ENCODE assay signal across 9 mouse cellular contexts in genomic region chr11:58352681-58353548, GRCm38 (mm10). TPM values are rescaled to one million over a fixed set of nuclear protein-coding genes. Genes with fewer than 3 reads are reported as not detected.
DNase-seq lines count a peak whose midpoint lies in the region; ATAC-seq and TF ChIP-seq lines count a peak whose summit lies in the region.
"Had no signal": no experiment of that assay in that cellular context is flagged by ENCODE, and none has a peak within 500 bp of the region (broad histone marks: within the 10 kb centered on the region; RNA-seq: fewer than 3 reads in every experiment).

No protein-coding gene starts in this region.

- intact Hi-C loops in heart, adult 2 months (cut with DNase I): no loop called here

- H3K36me3 ChIP-seq in heart, adult 2 months (ENCODE audit: control insufficient read depth, insufficient read depth, low read length): no peaks in the 10 kb centered on the region
- H3K36me3 ChIP-seq in liver, adult 2 months (ENCODE audit: control insufficient read depth, insufficient read depth, low read length): no peaks in the 10 kb centered on the region

- H3K27me3 ChIP-seq in heart, adult 2 months (ENCODE audit: control insufficient read depth, insufficient read depth, low read length): no peaks in the 10 kb centered on the region
- H3K27me3 ChIP-seq in liver, adult 2 months (ENCODE audit: control insufficient read depth, insufficient read depth, low read length): no peaks in the 10 kb centered on the region

- ATAC-seq in cerebellum, adult (ENCODE audit: insufficient number of reproducible peaks, low FRiP score, low TSS enrichment): no peak

- no peak overlapping the region for H3K4me3 ChIP-seq in heart, adult 2 months
- H3K4me3 ChIP-seq in liver, adult 2 months (ENCODE audit: insufficient read depth, low read depth, low read length): no peak overlapping the region

- no peak for TF ChIP-seq POLR2A in heart, adult 2 months (IDR thresholded peaks at IDR 0.05; ENCODE audit: insufficient read depth, low read depth, low read length)
- TF ChIP-seq POLR2A in brain, embryonic 14.5 days (IDR thresholded peaks at IDR 0.05; ENCODE audit: borderline replicate concordance, extremely low read depth, insufficient read depth, insufficient read length, poor library complexity, severe bottlenecking): no peak
- TF ChIP-seq POLR2A in liver, adult 2 months (IDR thresholded peaks at IDR 0.05; ENCODE audit: extremely low read depth, insufficient read depth, low read length): no peak

- TF ChIP-seq CTCF in heart, adult 2 months (IDR thresholded peaks at IDR 0.05): peak; percentile 35
- peak; percentile 35; the same call in 1 of the 2 replicates for TF ChIP-seq CTCF in brain, embryonic 14.5 days (IDR thresholded peaks at IDR 0.05; ENCODE audit: borderline replicate concordance, extremely low read depth, insufficient read depth, insufficient read length)
- TF ChIP-seq CTCF in liver, adult 2 months (IDR thresholded peaks at IDR 0.05; ENCODE audit: low read depth, low read length): peak; percentile 11; the same call in 1 of the 2 replicates

- no peaks in the 10 kb centered on the region for H3K4me1 ChIP-seq in heart, adult 2 months (ENCODE audit: control insufficient read depth, insufficient read depth, low read length)
- H3K4me1 ChIP-seq in liver, adult 2 months (ENCODE audit: control insufficient read depth, insufficient read depth, low read length): no peaks in the 10 kb centered on the region

- H3K9ac ChIP-seq in heart, adult 2 months (ENCODE audit: low read depth, low read length): no peak overlapping the region
- no peak overlapping the region for H3K9ac ChIP-seq in liver, adult 2 months (ENCODE audit: low read depth, low read length)

- H3K79me2 ChIP-seq in heart, adult 2 months (replicated peaks; ENCODE audit: control insufficient read depth, insufficient read depth, low read length): no peaks in the 10 kb centered on the region
- no peaks in the 10 kb centered on the region for H3K79me2 ChIP-seq in liver, adult 2 months (ENCODE audit: control insufficient read depth, insufficient read depth, low read length)

- no peak overlapping the region for H3K27ac ChIP-seq in heart, adult 2 months
- H3K27ac ChIP-seq in liver, adult 2 months (replicated peaks; ENCODE audit: insufficient read depth, low read depth, low read length): no peak overlapping the region

- TF ChIP-seq EP300 in heart, adult 2 months (IDR thresholded peaks at IDR 0.05; ENCODE audit: insufficient read depth, low read depth, low read length): no peak

- DNase-seq in heart, adult 2 months: no peak
- DNase-seq in heart, adult 18-20 months: no peak
- peak; percentile 20 for DNase-seq in 3134 (ENCODE audit: extremely low read depth, insufficient read length, low spot score)
- DNase-seq in brain, embryonic 14.5 days (ENCODE audit: low read depth): no peak
- DNase-seq in liver, adult 2 months (ENCODE audit: extremely low read depth, low read depth, low spot score): no peak
- DNase-seq in ovary, postnatal 36 days (ENCODE audit: low spot score): no peak
- DNase-seq in gastrocnemius, adult 18-20 months (ENCODE audit: low spot score): no peak
- DNase-seq: layer of hippocampus, postnatal 36 days had no signal

- WGBS in heart, adult 2 months: 14% methylated on average over 7 of the region's 7 CpGs
- 41% methylated on average over 7 of the region's 7 CpGs for WGBS in liver, adult 2 months

RNA-seq across cellular contexts. Expression of gene Sh3bp5l, which starts 22.4 kb away (rescaled TPM):
- total RNA-seq in heart, adult 2 months (2021): 10 to 100 TPM; 28.4 to 33.9 TPM
- 22.8 and 30.4 TPM in 2 replicates for polyA plus RNA-seq in heart, adult 2 months (2012; rRNA removed)
- total RNA-seq in heart, adult 18-20 months (2021): 10 to 100 TPM; 27.7 to 30.0 TPM
- polyA plus RNA-seq in brain, embryonic 14.5 days (2012; rRNA removed): 39.9 and 46.8 TPM in 2 replicates
- 8.9 and 10.3 TPM in 2 replicates for total RNA-seq in liver, adult 2 months (2014; rRNA removed)
- polyA plus RNA-seq in liver, adult 2 months (2012; rRNA removed): 15.8 and 19.6 TPM in 2 replicates
- 10 to 100 TPM; 22.4 to 23.3 TPM for total RNA-seq in gastrocnemius, adult 18-20 months (2021)

RNA-seq across cellular contexts. Expression of gene Zfp672, which starts 22.8 kb away (rescaled TPM):
- total RNA-seq in heart, adult 2 months (2021): 10 to 100 TPM; 41.9 to 48.7 TPM
- polyA plus RNA-seq in heart, adult 2 months (2012; rRNA removed): 33.8 and 38.4 TPM in 2 replicates
- 10 to 100 TPM; 35.2 to 42.4 TPM for total RNA-seq in heart, adult 18-20 months (2021)
- 41.9 and 47.0 TPM in 2 replicates for polyA plus RNA-seq in brain, embryonic 14.5 days (2012; rRNA removed)
- 20.7 and 23.8 TPM in 2 replicates for total RNA-seq in liver, adult 2 months (2014; rRNA removed)
- 14.9 and 18.6 TPM in 2 replicates for polyA plus RNA-seq in liver, adult 2 months (2012; rRNA removed)
- total RNA-seq in gastrocnemius, adult 18-20 months (2021): 10 to 100 TPM; 33.2 to 45.7 TPM

RNA-seq across cellular contexts. Expression of gene Lypd8, which starts 25.9 kb away (rescaled TPM):
- total RNA-seq in heart, adult 2 months (2021): not detected
- 0.56 and 0.62 TPM in 2 replicates for polyA plus RNA-seq in heart, adult 2 months (2012; rRNA removed)
- not detected for total RNA-seq in heart, adult 18-20 months (2021)
- polyA plus RNA-seq in brain, embryonic 14.5 days (2012; rRNA removed): 0.27 and 0.34 TPM in 2 replicates
- not detected in 2 replicates for total RNA-seq in liver, adult 2 months (2014; rRNA removed)
- 2.6 and 4.0 TPM in 2 replicates for polyA plus RNA-seq in liver, adult 2 months (2012; rRNA removed)
- not detected for total RNA-seq in gastrocnemius, adult 18-20 months (2021)

RNA-seq across cellular contexts. Expression of gene Zfp692, which starts 46.0 kb away (rescaled TPM):
- 1 to 10 TPM; 3.1 to 4.4 TPM for total RNA-seq in heart, adult 2 months (2021)
- 9.8 and 11.3 TPM in 2 replicates for polyA plus RNA-seq in heart, adult 2 months (2012; rRNA removed)
- total RNA-seq in heart, adult 18-20 months (2021): 1 to 10 TPM; 2.5 to 4.4 TPM
- polyA plus RNA-seq in brain, embryonic 14.5 days (2012; rRNA removed): 43.0 and 83.0 TPM in 2 replicates
- total RNA-seq in liver, adult 2 months (2014; rRNA removed): 2.3 and 3.0 TPM in 2 replicates
- polyA plus RNA-seq in liver, adult 2 months (2012; rRNA removed): 5.9 and 8.9 TPM in 2 replicates
- 1 to 10 TPM; 3.9 to 4.1 TPM for total RNA-seq in gastrocnemius, adult 18-20 months (2021)
